Mouse (Mus musculus): Measurements from ENCODE around the gene Trpm7.

Gene Trpm7

DNA sequence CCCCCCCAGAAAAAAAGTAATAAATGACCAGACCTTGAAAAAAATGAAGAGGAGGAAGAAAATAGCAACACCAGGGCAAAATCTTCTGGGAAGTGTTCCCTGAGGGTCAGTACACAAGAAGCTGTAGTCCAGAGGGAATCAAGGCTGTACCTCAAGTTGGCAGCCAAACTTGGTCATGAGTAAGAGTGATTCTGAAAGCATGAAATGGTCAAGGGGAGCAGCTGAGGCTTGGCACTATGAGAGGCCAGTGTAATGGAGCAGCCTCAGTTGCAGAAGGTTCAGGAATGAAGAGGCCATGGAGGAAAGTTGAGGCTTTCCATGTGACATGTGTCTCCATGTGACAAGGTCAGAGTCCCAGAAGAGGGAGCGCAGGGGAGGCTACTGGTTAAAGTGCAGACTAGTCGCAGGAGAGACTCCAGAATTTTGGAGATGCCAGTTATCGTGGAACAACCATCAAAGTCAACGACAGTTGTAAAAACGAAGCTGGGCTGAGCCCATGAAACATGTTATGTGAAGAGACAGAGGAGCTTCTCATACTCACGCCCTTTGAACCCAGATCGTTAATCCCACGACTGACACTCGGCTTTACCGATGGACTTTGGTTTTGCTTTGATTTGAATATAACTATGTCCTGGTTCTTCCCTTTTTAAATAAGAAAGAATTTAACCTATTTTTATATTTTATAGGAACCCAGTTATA is 10.4 kb downstream of the Trpm7 start:
- ChIA-PET POLR2A (interaction anchor here in 2 of 4 experiments (0.6 to 7.5 kb wide), 8 partner anchors 9 to 288 kb away, joined by 3 to 60 read pairs (median 3); partner anchors contain the start of gene Trpm7 (in 2 of the 2)), CTCF (interaction anchor here in 2 of 4 experiments (0.6 to 0.7 kb wide), 2 partner anchors 8 to 670 kb away, joined by 3 to 8 read pairs; no protein-coding TSS in a partner anchor)

DNA sequence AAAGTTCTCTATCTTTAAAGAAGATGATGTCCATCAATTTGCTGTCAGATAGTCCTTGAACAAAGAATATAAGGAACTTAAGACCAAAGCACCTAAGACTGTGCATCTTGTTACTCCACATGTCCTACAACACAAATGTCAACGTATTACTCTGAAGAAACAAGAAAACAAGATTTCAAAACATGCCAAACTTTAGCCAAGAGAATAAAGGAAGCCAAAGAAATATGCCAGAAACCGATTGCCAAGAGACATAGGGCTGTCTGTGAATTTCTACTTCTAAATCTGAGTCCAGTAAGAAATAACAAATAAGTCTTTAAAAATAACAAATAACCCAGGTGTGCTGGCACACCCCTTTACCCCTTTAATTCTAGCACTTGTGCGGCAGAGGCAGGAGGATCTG is 11.0 kb downstream of the Trpm7 start:
- ChIA-PET POLR2A (interaction anchor here in 2 of 4 experiments (0.7 to 7.5 kb wide), 7 partner anchors 8 to 288 kb away, joined by 3 to 60 read pairs (median 3); partner anchors contain the start of gene Trpm7 (in 2 of the 2)), CTCF (interaction anchor here in 1 of 4 experiments (0.6 kb wide), 1 partner anchor 669 kb away, joined by 8 read pairs; no protein-coding TSS in a partner anchor)

DNA sequence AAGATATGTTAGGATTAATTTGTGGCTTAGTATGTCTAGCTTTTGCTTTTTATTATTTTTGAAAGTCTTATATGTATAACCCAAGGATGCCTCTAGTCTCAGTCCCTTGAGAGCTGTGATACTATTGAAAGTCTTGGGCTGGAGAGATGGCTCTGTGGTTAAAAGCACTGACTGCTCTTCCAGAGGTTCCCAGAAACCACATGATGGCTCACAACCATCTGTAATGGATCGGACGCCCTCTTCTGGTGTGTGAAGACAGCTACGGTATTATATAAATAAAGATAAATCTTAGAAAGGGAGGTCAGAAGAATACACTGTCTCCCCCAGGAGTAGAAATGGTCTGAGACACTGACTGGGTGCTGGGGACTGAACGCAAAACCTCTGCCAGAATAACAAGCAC is 31.3 kb downstream of the Trpm7 start:
- POLR2A ChIA-PET: interaction anchor here in 2 of 4 experiments (0.6 to 1.5 kb wide), 8 partner anchors 31 to 348 kb away, joined by 3 read pairs; partner anchors contain the start of gene Trpm7 (in 1 of the 2)
- CTCF ChIA-PET: interaction anchor here in 3 of 4 experiments (0.5 to 1.2 kb wide), 4 partner anchors 10 to 226 kb away, joined by 3 to 7 read pairs (median 4); partner anchors contain the start of gene Blvra (in 1 of the 3)

DNA sequence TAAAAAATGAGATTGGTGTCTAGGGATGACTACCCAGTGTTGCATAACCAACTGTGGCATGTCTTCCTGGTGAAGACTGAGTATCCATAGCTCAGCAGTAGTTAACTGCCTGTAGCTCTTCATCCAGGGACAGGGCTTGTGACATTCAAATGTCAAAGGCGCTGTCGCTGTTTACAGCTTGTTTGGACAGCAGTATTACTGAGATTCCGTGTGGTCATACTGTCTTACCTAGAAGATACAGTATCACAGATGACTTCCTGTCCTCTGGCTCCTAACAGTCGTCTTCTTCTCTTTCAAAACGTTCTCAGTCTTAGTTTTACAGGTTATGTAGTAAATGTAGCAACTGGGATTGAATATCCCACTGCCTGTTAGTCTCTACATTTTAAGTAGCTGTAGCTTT is 37.2 kb downstream of the Trpm7 start:
- ChIA-PET CTCF (interaction anchor here in 1 of 4 experiments (0.6 kb wide), 1 partner anchor 162 kb away, joined by 3 read pairs; no protein-coding TSS in a partner anchor), POLR2A (interaction anchor here in 2 of 4 experiments (0.7 to 1.6 kb wide), 9 partner anchors 9 to 370 kb away, joined by 3 to 7 read pairs (median 3); partner anchors contain the start of gene Trpm7 (in 2 of the 2))

DNA sequence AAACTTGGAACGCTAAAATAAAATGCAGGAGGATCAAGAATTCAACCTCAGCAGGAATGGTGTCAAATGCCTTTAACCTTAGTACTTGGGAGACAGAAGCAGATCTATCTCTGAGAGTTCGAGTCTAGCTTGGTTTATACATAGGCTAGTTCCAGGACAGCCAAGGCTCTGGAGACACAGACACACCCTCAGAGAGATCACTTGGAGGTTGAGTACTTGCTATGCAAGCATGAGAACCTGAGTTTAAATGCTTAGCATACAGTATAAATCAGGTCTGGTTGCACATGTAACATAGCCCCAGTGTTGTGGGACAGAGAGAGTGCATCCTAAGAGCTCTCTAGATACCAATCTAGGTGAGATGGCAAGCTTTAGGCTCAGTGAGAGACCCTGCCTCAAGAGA is 58.6 kb downstream of the Trpm7 start:
- ChIA-PET POLR2A (interaction anchor here in 1 of 4 experiments (0.7 kb wide), 1 partner anchor 985 kb away, joined by 3 read pairs; no protein-coding TSS in a partner anchor), CTCF (interaction anchor here in 1 of 4 experiments (0.6 kb wide), 1 partner anchor 385 kb away, joined by 3 read pairs; no protein-coding TSS in a partner anchor)

DNA sequence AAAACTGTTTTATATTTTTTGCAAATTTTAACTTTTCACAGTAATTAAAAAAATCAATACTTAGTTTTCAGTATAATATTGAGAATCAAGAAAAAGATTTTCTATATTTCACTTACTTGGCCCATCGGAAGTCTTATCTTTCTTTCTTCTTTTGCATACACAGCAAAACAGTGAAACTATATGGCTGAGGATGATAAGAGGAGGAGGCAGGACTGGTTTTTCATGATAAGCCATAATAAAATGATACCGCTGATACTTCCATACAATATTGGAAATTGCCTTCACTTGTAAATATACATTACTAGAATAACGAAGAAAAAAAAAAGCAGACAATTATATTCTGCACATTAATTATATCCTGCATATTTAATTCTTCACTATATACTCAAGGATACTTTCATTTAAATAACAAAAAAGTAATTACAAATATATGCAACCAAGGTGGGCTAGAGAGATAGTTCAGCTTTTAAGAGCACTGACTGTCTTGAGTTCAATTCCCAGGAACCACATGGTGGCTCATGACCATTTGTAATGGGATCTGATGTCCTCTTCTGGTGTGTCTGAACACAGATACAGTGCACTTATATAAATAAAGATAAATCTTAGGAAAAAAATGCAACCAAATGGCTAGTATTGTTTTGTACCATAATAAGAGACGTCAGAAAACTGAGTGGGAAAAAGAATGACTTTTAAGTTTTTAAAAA is 59.2 kb downstream of the Trpm7 start:
- CTCF ChIA-PET: no interaction called here
- POLR2A ChIA-PET: interaction anchor here in 1 of 4 experiments (0.7 kb wide), 1 partner anchor 985 kb away, joined by 3 read pairs; no protein-coding TSS in a partner anchor

DNA sequence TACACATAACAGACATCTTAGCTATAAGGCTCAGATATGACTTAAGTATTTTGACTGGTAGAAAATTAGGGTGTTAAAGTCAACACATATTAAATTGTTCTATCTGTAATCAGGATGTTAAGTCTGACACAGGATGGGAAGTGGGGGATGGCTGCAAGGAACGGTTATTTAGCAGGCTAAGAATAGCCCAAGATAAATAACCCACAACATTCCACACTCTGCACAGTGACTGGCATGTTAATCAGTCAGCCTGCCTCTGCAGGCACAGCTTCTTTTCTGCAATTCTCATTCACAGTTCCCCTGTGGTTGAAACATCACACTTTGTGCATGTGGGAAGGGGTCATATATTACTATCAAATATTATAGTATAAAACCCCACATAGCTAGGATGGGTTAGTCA is 60.2 kb downstream of the Trpm7 start:
- ChIA-PET CTCF (no interaction called here), POLR2A (interaction anchor here in 1 of 4 experiments (1.2 to 1.5 kb wide), 2 partner anchors 22 to 40 kb away, joined by 3 read pairs; no protein-coding TSS in a partner anchor)

DNA sequence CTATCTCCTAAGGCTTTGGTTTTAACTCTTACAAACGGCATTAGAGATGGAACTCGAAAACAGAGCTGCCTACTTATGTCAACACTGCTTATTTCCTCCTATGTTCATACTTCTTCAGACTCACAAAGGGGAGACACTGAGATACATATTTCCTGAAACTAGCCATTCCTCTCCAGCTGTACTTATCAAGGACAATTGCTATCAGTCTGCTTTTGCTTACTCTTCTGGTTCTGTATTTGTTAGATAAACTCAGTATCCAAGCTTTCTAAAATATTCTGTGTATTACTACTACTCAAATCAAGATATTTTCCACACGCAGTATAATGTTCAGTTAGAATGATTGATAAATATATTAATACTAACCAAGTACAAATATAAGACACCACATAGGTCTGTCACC is 74.0 kb downstream of the Trpm7 start:
- CTCF ChIA-PET: no interaction called here
- POLR2A ChIA-PET: no interaction called here

DNA sequence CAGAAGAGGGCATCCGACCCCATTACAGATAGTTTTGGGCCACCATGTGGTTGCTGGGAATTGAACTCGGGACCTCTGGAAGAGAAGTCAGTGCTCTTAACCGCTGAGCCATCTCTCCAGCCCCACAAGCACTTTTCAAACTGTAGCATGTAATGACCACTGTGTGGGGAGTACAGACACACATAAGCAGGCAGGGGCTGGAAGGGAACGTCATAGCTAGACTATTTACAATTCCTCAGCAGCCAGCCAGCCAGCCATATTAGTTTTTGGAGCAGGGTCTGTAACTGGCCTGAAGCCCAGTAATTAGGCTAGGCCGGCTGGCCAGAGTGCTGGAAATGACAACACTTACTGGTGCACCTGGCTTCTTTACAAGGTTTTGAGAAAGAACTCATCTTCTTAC is 77.6 kb downstream of the Trpm7 start:
- ChIA-PET POLR2A (interaction anchor here in 1 of 4 experiments (1.0 to 1.1 kb wide), 2 partner anchors 15 to 42 kb away, joined by 3 read pairs; no protein-coding TSS in a partner anchor), CTCF (interaction anchor here in 1 of 4 experiments (0.6 kb wide), 1 partner anchor 44 kb away, joined by 3 read pairs; no protein-coding TSS in a partner anchor)

DNA sequence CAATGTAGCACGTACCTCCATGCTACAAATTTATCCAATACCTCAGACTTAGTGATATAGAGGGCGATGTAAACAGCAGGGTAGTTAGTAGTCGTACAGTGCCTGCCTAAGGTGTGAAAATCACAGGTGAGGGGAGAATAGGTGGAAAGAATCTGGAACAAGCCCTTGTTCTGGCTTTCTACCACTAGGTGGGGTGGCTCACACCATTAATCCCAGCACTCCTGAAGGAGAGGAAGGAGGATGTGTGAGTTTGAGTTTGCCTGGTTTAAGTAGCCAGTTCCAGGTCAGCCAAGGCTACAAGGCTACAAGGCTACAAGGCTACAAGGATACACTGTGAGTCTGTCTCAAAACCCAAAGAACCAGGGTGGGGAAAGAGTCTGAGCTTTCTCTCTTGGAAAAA is 80.3 kb downstream of the Trpm7 start:
- ChIA-PET POLR2A (interaction anchor here in 2 of 4 experiments (0.7 to 2.6 kb wide), 8 partner anchors 9 to 80 kb away, joined by 3 to 7 read pairs (median 4); partner anchors contain the start of gene Trpm7 (in 1 of the 2)), CTCF (interaction anchor here in 3 of 4 experiments (0.7 to 1.4 kb wide), 5 partner anchors 9 to 201 kb away, joined by 3 to 4 read pairs (median 3); no protein-coding TSS in a partner anchor)

DNA sequence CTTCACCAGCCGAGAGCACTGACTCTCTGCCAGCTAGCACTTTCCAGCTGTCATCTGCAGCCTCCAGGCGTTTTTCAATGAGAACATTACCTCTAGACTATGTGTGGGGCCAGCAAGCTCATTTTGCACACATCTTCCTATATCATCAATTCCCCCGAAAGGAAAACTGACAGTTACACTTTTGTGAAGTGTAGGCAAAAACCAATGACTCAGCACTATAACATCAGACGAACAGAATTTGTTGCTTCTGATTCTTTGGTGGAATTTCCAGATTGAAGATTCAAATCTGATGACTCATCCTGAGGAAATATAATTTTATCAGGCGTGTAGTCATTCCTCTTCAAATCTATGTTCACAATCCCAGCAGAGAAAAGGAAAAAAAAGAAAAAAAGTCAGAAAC is 83.4 kb downstream of the Trpm7 start:
- CTCF ChIA-PET: no interaction called here

DNA sequence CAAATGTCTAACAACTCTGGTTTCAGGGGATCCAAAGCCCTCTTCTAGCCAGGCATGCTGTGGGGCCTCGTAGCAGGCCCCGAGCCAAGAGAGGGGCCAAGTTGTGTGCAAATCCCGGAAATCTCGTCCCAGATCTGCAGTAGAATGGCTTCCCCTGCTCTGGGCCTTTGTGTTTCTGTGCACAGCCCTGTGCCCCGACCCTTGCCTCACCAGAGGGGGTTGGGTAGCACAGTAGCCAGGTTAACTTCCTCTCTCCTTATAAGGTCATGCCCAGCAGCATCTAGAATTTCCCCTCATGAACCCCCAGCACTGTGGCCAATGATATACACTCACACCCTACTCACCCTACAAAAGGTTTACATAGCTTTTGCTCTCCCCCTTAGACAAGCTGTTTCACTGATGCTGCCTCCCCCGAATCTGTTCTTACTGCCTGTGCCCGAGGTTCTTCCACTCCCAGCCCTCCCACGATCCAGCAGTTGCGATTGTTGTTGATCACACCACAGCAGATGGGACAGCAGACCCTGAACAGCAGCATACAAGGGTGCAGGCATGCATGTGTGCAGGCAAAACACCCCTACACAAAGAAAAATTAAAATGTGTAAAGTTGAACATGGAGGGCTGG is 88.2 kb downstream of the Trpm7 start:
- ChIA-PET CTCF (no interaction called here), POLR2A (interaction anchor here in 1 of 4 experiments (1.0 kb wide), 1 partner anchor 88 kb away, joined by 3 read pairs; no protein-coding TSS in a partner anchor)

More for the DNA sequence above, 83.4 kb downstream of the Trpm7 start:
- POLR2A ChIA-PET: interaction anchor here in 1 of 4 experiments (1.6 kb wide), 2 partner anchors 18 to 117 kb away, joined by 4 read pairs; no protein-coding TSS in a partner anchor

DNA sequence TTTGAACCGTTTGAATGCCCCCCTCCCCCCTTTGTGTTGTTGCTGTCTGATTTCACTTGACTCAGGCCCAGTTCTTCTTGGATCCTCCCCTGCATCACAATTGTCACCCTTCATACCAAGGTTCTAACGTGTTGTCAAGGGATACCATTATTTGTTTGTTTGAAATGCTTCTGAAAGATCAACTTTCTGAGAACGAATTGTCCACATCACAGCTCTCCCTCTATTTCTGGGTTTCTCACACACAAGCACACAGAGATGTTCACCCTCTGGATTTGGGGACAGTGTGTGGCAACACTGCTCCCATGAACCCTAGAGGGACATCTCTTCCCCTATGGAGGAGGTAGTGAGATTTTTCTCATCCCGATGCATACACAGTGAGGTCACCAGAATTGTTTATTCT is 92.7 kb downstream of the Trpm7 start, which contains the start of gene Usp50:
TSS of gene Usp50 (minus strand) at position 101 of the 400 bp plus-strand sequence.
- POLR2A ChIA-PET: interaction anchor here (0.6 to 1.3 kb wide), 5 partner anchors 8 to 298 kb away, joined by 3 to 7 read pairs (median 4); partner anchors contain the start of genes Blvra (in 1 of the 4) and Trpm7 (in 1 of the 4)
- CTCF ChIA-PET: interaction anchor here in 3 of 4 experiments (0.5 to 1.7 kb wide), 6 partner anchors 13 to 349 kb away, joined by 3 to 16 read pairs (median 4); partner anchors contain the start of gene Ap4e1 (in 1 of the 3)

DNA sequence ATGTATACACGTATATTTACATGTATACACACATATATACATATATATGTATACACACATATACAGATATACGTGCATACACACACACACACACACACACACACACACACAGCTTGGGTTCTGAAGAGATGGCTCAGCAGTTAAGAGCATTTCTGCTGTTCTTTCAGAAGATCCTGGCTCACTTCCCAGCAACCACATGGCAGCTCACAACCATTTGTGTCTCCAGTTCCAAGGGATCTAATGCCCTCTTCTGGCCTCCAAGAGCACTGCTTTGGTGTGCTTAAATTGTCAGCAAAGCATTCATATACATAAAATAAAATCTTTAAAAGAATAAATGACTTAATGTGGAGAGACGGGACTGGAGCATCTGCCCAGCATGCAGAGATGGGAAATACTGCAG is 93.6 kb downstream of the Trpm7 start:
- ChIA-PET CTCF (interaction anchor here (0.5 to 1.7 kb wide), 14 partner anchors 9 to 658 kb away, joined by 3 to 7 read pairs (median 4); partner anchors contain the start of genes Ap4e1 (in 1 of the 4) and Usp8 (in 1 of the 4)), POLR2A (interaction anchor here in 2 of 4 experiments (0.8 to 1.3 kb wide), 6 partner anchors 9 to 186 kb away, joined by 3 to 5 read pairs (median 4); partner anchors contain the start of gene Trpm7 (in 2 of the 2))

DNA sequence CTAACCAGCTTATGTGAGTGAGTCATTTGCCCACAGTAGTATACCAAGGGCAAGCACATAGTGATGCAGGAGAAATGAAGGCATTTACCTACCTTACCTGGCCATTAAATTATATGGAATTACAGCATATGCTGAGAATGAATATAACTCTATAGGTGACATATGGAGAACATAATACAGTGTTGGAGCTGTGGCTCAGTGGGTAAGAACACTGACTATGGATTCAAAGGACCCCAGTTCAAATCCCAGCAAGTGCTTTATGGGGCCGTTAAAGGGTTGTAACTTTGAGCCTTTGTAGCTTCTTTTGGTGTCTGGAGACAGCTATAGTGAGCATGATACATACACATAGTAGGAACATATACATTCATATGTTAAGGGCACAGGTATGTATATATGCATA is 94.6 kb downstream of the Trpm7 start:
- POLR2A ChIA-PET: interaction anchor here in 2 of 4 experiments (0.9 to 1.3 kb wide), 4 partner anchors 13 to 225 kb away, joined by 3 to 4 read pairs (median 4); partner anchors contain the start of gene Trpm7 (in 1 of the 2)

DNA sequence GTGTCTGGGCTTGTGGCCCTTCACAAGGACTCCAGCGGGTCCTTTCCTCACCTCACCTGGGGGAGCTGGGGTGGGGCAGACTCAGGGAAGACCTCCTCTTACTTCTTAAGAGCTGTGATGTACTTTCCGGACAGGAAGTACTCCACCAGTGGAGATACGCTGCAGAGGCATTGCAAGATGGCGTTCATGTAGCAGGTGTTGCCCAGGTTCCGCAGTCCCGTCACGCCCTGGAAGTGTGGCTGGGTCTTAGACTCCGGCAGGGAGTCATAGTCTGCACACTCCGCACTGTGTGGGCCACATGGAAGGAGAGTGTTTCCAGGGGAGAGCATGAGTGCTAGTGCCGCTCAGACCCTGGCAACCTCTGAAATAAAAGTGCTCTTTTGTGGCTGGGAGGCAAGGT is 95.7 kb downstream of the Trpm7 start:
- POLR2A ChIA-PET: interaction anchor here (0.6 to 1.6 kb wide), 12 partner anchors 10 to 1656 kb away, joined by 3 to 5 read pairs (median 3); partner anchors contain the start of genes Gabpb1 (in 1 of the 4) and Usp8 (in 1 of the 4)

More for the DNA sequence above, 94.6 kb downstream of the Trpm7 start:
- CTCF ChIA-PET: interaction anchor here (0.7 to 1.5 kb wide), 5 partner anchors 14 to 272 kb away, joined by 3 to 6 read pairs (median 4); no protein-coding TSS in a partner anchor

DNA sequence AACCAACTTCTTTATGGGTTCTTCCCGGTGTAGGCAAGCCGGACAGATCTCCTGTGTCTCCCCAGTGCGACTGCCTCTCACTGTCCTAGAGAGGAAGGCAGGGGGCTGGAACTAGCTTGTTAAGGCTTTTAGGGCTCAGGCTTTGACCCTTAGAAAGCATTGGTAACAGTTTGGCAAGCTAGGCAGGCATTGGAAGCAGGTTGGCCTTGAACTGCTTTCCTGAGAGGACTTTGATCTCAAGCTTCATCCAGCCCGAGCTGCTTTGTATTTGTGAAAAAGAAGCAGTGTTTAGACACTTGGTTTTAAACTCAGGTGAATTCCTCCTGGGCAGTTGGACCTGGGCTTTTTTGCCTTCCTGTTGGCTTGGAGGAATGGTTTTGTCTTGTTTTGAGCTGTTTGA is 97.2 kb downstream of the Trpm7 start:
- ChIA-PET CTCF (interaction anchor here in 1 of 4 experiments (0.7 kb wide), 1 partner anchor 46 kb away, joined by 3 read pairs; no protein-coding TSS in a partner anchor), POLR2A (interaction anchor here in 2 of 4 experiments (1.3 to 1.6 kb wide), 4 partner anchors 10 to 103 kb away, joined by 3 to 5 read pairs (median 4); partner anchors contain the start of genes Gabpb1 (in 1 of the 2) and Usp8 (in 1 of the 2))

More for the DNA sequence above, 95.7 kb downstream of the Trpm7 start:
- CTCF ChIA-PET: interaction anchor here in 1 of 4 experiments (1.5 kb wide), 1 partner anchor 186 kb away, joined by 3 read pairs; no protein-coding TSS in a partner anchor

Data from embryonic stem cell, embryonic (primary cell).